Mouse (Mus musculus) kidney, embryonic 15.5 days (tissue): ENCODE data around the gene Csdc2. TPM values are rescaled to one million over a fixed set of nuclear protein-coding genes. Genes with fewer than 3 reads are reported as not detected.

Experiments used
- ATAC-seq: fragments of 200-750 bp; cut with Nextera tagmentation; replicated peaks from 2 replicates; pipeline ENCODE4 v1.8.0; 2017; ENCODE audit warnings: moderate TSS enrichment; ENCODE audit not compliant: low FRiP score
- H3K27ac ChIP-seq: fragments of 300-500 bp; sonication (generic); 2 replicates; pipeline ENCODE4 v1.5.1; 2015; ENCODE audit warnings: mild to moderate bottlenecking, inconsistent platforms
- H3K27me3 ChIP-seq: fragments of 300-500 bp; sonication (generic); 2 replicates; pipeline ENCODE4 v1.6.1; 2015; ENCODE audit warnings: inconsistent platforms
- H3K36me3 ChIP-seq: fragments of 300-500 bp; sonication (generic); 2 replicates; pipeline ENCODE4 v1.6.1; 2015; ENCODE audit warnings: inconsistent platforms
- H3K4me1 ChIP-seq: fragments of 300-500 bp; sonication (generic); 2 replicates; pipeline ENCODE4 v1.6.1; 2015; ENCODE audit warnings: inconsistent platforms
- H3K4me2 ChIP-seq: fragments of 300-500 bp; sonication (generic); 2 replicates; pipeline ENCODE4 v1.6.1; 2015; ENCODE audit warnings: moderate library complexity, mild to moderate bottlenecking, inconsistent platforms
- H3K4me3 ChIP-seq: fragments of 300-500 bp; sonication (generic); replicated peaks from 2 replicates; pipeline ENCODE4 v1.5.1; 2015; ENCODE audit warnings: mild to moderate bottlenecking, inconsistent platforms
- H3K9ac ChIP-seq: fragments of 300-500 bp; sonication (generic); 2 replicates; pipeline ENCODE4 v1.6.1; 2015; ENCODE audit warnings: mild to moderate bottlenecking, inconsistent platforms
- H3K9me3 ChIP-seq: fragments of 300-500 bp; sonication (generic); replicated peaks from 2 replicates; pipeline ENCODE4 v1.6.1; 2016; ENCODE audit warnings: inconsistent platforms
- WGBS: fragments of 180-500 bp; shearing (Covaris S2); methylation state at CpG from one replicate; pipeline ENCODE4 v1.1.7; 2015; ENCODE audit warnings: mixed read lengths; 5-methylcytosine and 5-hydroxymethylcytosine counted together
- polyA plus RNA-seq: library from polyadenylated mRNA; unstranded; fragments of >200 nt; fragmentation: Nextera tagmentation; extraction: Ambion mirVana; gene quantifications from 2 replicates; pipeline ENCODE4 v1.2.1, GENCODE M21; 2015

Gene Csdc2
- 24.7 and 30.7 TPM in 2 replicates for polyA plus RNA-seq

- Histone ChIP-seq H3K4me2 (peak within 1 kb of the TSS; percentile 73), H3K9ac (peak within 1 kb of the TSS; percentile 49), H3K9me3 (no peaks in the 10 kb centered on the region), H3K27me3 (no peaks in the 10 kb centered on the region), H3K36me3 (no peaks in the 10 kb centered on the region), H3K4me1 (peaks cover 44% of the 10 kb centered on the region), H3K27ac (peak within 1 kb of the TSS; percentile 82), H3K4me3 (peak within 1 kb of the TSS; percentile 49)
- ATAC-seq = peak; percentile 76
- WGBS = under 1% methylated on average over 12 of the region's 12 CpGs
These were observed at the start of gene Csdc2 for GRCm38 (mm10) chr15:81936679-81937078. Gene Csdc2 (plus strand): TSS chr15:81936759.

GRCm38 (mm10) chr15:81886795-81887550 lies 49.6 kb upstream of the Csdc2 start:
- Histone ChIP-seq H3K36me3 (peaks cover 47% of the 10 kb centered on the region), H3K27ac (peak overlapping the region; percentile 63; the same call in 1 of the 2 replicates), H3K4me1 (peaks cover 17% of the 10 kb centered on the region), H3K9ac (no peak overlapping the region), H3K9me3 (no peaks in the 10 kb centered on the region), H3K27me3 (no peaks in the 10 kb centered on the region), H3K4me2 (no peak overlapping the region), H3K4me3 (no peak overlapping the region)
- 88% methylated on average over 6 of the region's 6 CpGs for WGBS
- no peak for ATAC-seq

- no peak for ATAC-seq
- H3K4me3 ChIP-seq = no peak overlapping the region
- no peak overlapping the region for H3K9ac ChIP-seq
- no peak overlapping the region for H3K27ac ChIP-seq
- H3K9me3 ChIP-seq = no peaks in the 10 kb centered on the region
- no peak overlapping the region for H3K4me2 ChIP-seq
- WGBS = 93% methylated on average over 7 of the region's 7 CpGs
- H3K27me3 ChIP-seq = no peaks in the 10 kb centered on the region
- peaks cover 64% of the 10 kb centered on the region for H3K36me3 ChIP-seq
- H3K4me1 ChIP-seq = peaks cover 17% of the 10 kb centered on the region
These were observed 47.4 kb upstream of the Csdc2 start for GRCm38 (mm10) chr15:81889175-81889574.

- no peak for ATAC-seq
- Histone ChIP-seq H3K36me3 (peaks cover 79% of the 10 kb centered on the region), H3K4me3 (no peak overlapping the region), H3K27me3 (no peaks in the 10 kb centered on the region), H3K4me1 (peaks cover 7% of the 10 kb centered on the region; the same call in 1 of the 2 replicates), H3K9me3 (no peaks in the 10 kb centered on the region), H3K4me2 (no peak overlapping the region), H3K27ac (no peak overlapping the region), H3K9ac (no peak overlapping the region)
- WGBS = 93% methylated on average over 7 of the region's 7 CpGs
These were observed 45.3 kb upstream of the Csdc2 start for GRCm38 (mm10) chr15:81891140-81891802.

GRCm38 (mm10) chr15:81891822-81892580 lies 44.6 kb upstream of the Csdc2 start:
- Histone ChIP-seq H3K27ac (no peak overlapping the region), H3K27me3 (no peaks in the 10 kb centered on the region), H3K9ac (no peak overlapping the region), H3K4me2 (no peak overlapping the region), H3K4me3 (no peak overlapping the region), H3K4me1 (peaks cover 5% of the 10 kb centered on the region; the same call in 1 of the 2 replicates), H3K9me3 (no peaks in the 10 kb centered on the region), H3K36me3 (peaks cover 81% of the 10 kb centered on the region)
- no peak for ATAC-seq
- WGBS = 94% methylated on average over 8 of the region's 8 CpGs

GRCm38 (mm10) chr15:81894002-81894401 lies 42.6 kb upstream of the Csdc2 start:
- Histone ChIP-seq H3K27me3 (no peaks in the 10 kb centered on the region), H3K9ac (no peak overlapping the region), H3K4me2 (no peak overlapping the region), H3K27ac (no peak overlapping the region), H3K9me3 (no peaks in the 10 kb centered on the region), H3K36me3 (peaks cover 94% of the 10 kb centered on the region), H3K4me1 (peaks cover 14% of the 10 kb centered on the region; the same call in 1 of the 2 replicates), H3K4me3 (no peak overlapping the region)
- no peak for ATAC-seq
- WGBS = 91% methylated on average over 1 of the region's 1 CpGs

- ATAC-seq = no peak
- whole genome bisulfite sequencing = 90% methylated on average over 2 of the region's 2 CpGs
- Histone ChIP-seq H3K4me2 (no peak overlapping the region), H3K9me3 (no peaks in the 10 kb centered on the region), H3K4me1 (0 out of 2 replicates have a peak, but pooled peaks cover 14% of the 10 kb centered on the region), H3K9ac (no peak overlapping the region), H3K27me3 (no peaks in the 10 kb centered on the region), H3K4me3 (no peak overlapping the region), H3K27ac (0 out of 2 replicates have a peak overlapping the region, but pooled peaks have one; percentile 11), H3K36me3 (peaks cover 94% of the 10 kb centered on the region)
These were observed 40.2 kb upstream of the Csdc2 start for GRCm38 (mm10) chr15:81896407-81896806.

- WGBS = 84% methylated on average over 5 of the region's 5 CpGs
- no peak overlapping the region for H3K4me2 ChIP-seq
These were observed 38.8 kb upstream of the Csdc2 start for GRCm38 (mm10) chr15:81897607-81898285.

GRCm38 (mm10) chr15:81898751-81899150 lies 37.8 kb upstream of the Csdc2 start:
- no peak overlapping the region for H3K4me2 ChIP-seq
- no peak overlapping the region for H3K9ac ChIP-seq
- H3K4me1 ChIP-seq = 0 out of 2 replicates have a peak, but pooled peaks cover 14% of the 10 kb centered on the region
- 90% methylated on average over 2 of the region's 2 CpGs for WGBS
- H3K27me3 ChIP-seq = no peaks in the 10 kb centered on the region
- no peaks in the 10 kb centered on the region for H3K9me3 ChIP-seq
- H3K4me3 ChIP-seq = no peak overlapping the region
- no peak for ATAC-seq
- peak overlapping the region; percentile 66 for H3K27ac ChIP-seq
- H3K36me3 ChIP-seq = peaks cover 95% of the 10 kb centered on the region

More at GRCm38 (mm10) chr15:81897607-81898285, 38.8 kb upstream of the Csdc2 start:
- ATAC-seq = 0 out of 2 replicates have a peak, but pooled peaks have one; percentile 9
- H3K9me3 ChIP-seq = no peaks in the 10 kb centered on the region
- peak overlapping the region; percentile 66 for H3K27ac ChIP-seq
- 0 out of 2 replicates have a peak, but pooled peaks cover 14% of the 10 kb centered on the region for H3K4me1 ChIP-seq
- peaks cover 94% of the 10 kb centered on the region for H3K36me3 ChIP-seq
- H3K27me3 ChIP-seq = no peaks in the 10 kb centered on the region
- no peak overlapping the region for H3K9ac ChIP-seq
- no peak overlapping the region for H3K4me3 ChIP-seq

GRCm38 (mm10) chr15:81904939-81905338 lies 31.6 kb upstream of the Csdc2 start:
- Histone ChIP-seq H3K4me1 (no peaks in the 10 kb centered on the region), H3K9me3 (no peaks in the 10 kb centered on the region), H3K4me3 (no peak overlapping the region), H3K9ac (no peak overlapping the region), H3K27ac (no peak overlapping the region), H3K36me3 (peaks cover 100% of the 10 kb centered on the region), H3K27me3 (no peaks in the 10 kb centered on the region), H3K4me2 (no peak overlapping the region)
- 46% methylated on average over 2 of the region's 2 CpGs for WGBS
- ATAC-seq = no peak

GRCm38 (mm10) chr15:81907953-81908352 lies 28.6 kb upstream of the Csdc2 start:
- H3K36me3 ChIP-seq = peaks cover 100% of the 10 kb centered on the region

More at GRCm38 (mm10) chr15:81907953-81908352, 28.6 kb upstream of the Csdc2 start:
- H3K4me2 ChIP-seq = no peak overlapping the region
- no peak overlapping the region for H3K27ac ChIP-seq
- H3K9ac ChIP-seq = no peak overlapping the region
- no peaks in the 10 kb centered on the region for H3K9me3 ChIP-seq
- no peak for ATAC-seq
- 90% methylated on average over 8 of the region's 8 CpGs for WGBS
- no peaks in the 10 kb centered on the region for H3K27me3 ChIP-seq
- H3K4me1 ChIP-seq = no peaks in the 10 kb centered on the region
- H3K4me3 ChIP-seq = no peak overlapping the region
